In genomic region chr9:63660691-63661090, GRCm38 (mm10) we compare ENCODE assay signal across 11 mouse cellular contexts. TPM values are rescaled to one million over a fixed set of nuclear protein-coding genes. Genes with fewer than 3 reads are reported as not detected.
"Had no signal": no experiment of that assay in that cellular context is flagged by ENCODE, and none has a peak within 500 bp of the region (broad histone marks: within the 10 kb centered on the region; RNA-seq: fewer than 3 reads in every experiment).

No protein-coding gene starts in this region.

- ATAC-seq: hindbrain, postnatal 0 days had no signal

- H3K9ac ChIP-seq: limb, embryonic 13.5 days; liver, embryonic 14.5 days; neural tube, embryonic 15.5 days had no signal

- H3K27ac ChIP-seq: hindbrain, postnatal 0 days; layer of hippocampus, adult 2 months; liver, embryonic 14.5 days; neural tube, embryonic 15.5 days had no signal

- H3K4me3 ChIP-seq: layer of hippocampus, adult 2 months; limb, embryonic 13.5 days; myocyte; neural tube, embryonic 15.5 days had no signal

- H3K9me3 ChIP-seq: limb, embryonic 13.5 days; neural tube, embryonic 15.5 days had no signal

- H3K27me3 ChIP-seq: limb, embryonic 13.5 days; neural tube, embryonic 15.5 days had no signal

- DNase-seq: midbrain, embryonic 14.5 days; right cerebral cortex, adult 18-20 months; right cerebral cortex, postnatal 25 days; thymus, postnatal 4 days had no signal

- H3K4me2 ChIP-seq: limb, embryonic 13.5 days; neural tube, embryonic 15.5 days had no signal

RNA-seq across cellular contexts. Expression of gene Iqch, which starts 58.4 kb away (rescaled TPM):
- polyA plus RNA-seq: liver, embryonic 14.5 days; myocyte; stomach, postnatal 0 days had no signal
